Mouse (Mus musculus): Measurements from ENCODE around the gene Tex2.
A peak's percentile ranks its signal among the peaks of the same experiment; 100 is the strongest.

Tex2 gene

GRCm38 (mm10) chr11:106544916-106545315 lies 68.3 kb downstream of the Tex2 start:
- DNase-seq (ENCODE audit: low spot score in 2 of 2), result no peak

GRCm38 (mm10) chr11:106544133-106544532 lies 69.1 kb downstream of the Tex2 start:
- DNase-seq (ENCODE audit: low spot score in 2 of 2), result peak in 1 of 2 experiments; percentile 14

- DNase-seq (ENCODE audit: low spot score in 2 of 2), result no peak
These were observed 70.2 kb downstream of the Tex2 start for GRCm38 (mm10) chr11:106543006-106543405.

GRCm38 (mm10) chr11:106542385-106542784 lies 70.8 kb downstream of the Tex2 start:
- no peak for DNase-seq (ENCODE audit: low spot score in 2 of 2)

GRCm38 (mm10) chr11:106540506-106541268 lies 72.5 kb downstream of the Tex2 start:
- DNase-seq (ENCODE audit: low spot score in 2 of 2), result no peak

- DNase-seq (ENCODE audit: low spot score in 2 of 2), result no peak
These were observed 76.8 kb downstream of the Tex2 start for GRCm38 (mm10) chr11:106536253-106536912.

- DNase-seq (ENCODE audit: low spot score in 2 of 2), result no peak
These were observed 77.5 kb downstream of the Tex2 start for GRCm38 (mm10) chr11:106535660-106536252.

GRCm38 (mm10) chr11:106532248-106532790 lies 80.9 kb downstream of the Tex2 start:
- no peak for DNase-seq (ENCODE audit: low spot score in 2 of 2)

GRCm38 (mm10) chr11:106529786-106530185 lies 83.4 kb downstream of the Tex2 start:
- no peak for DNase-seq (ENCODE audit: low spot score in 2 of 2)

- DNase-seq (ENCODE audit: low spot score in 2 of 2), result no peak
These were observed 84.1 kb downstream of the Tex2 start for GRCm38 (mm10) chr11:106529113-106529512.

- no peak for DNase-seq (ENCODE audit: low spot score in 2 of 2)
These were observed 85.3 kb downstream of the Tex2 start for GRCm38 (mm10) chr11:106527926-106528325.

- DNase-seq (ENCODE audit: low spot score in 2 of 2), result no peak
These were observed 85.9 kb downstream of the Tex2 start for GRCm38 (mm10) chr11:106527147-106527821.

- DNase-seq (ENCODE audit: low spot score in 2 of 2), result no peak
These were observed 90.7 kb downstream of the Tex2 start for GRCm38 (mm10) chr11:106522538-106522937.

GRCm38 (mm10) chr11:106521612-106522011 lies 91.6 kb downstream of the Tex2 start:
- DNase-seq (ENCODE audit: low spot score in 2 of 2), result no peak

- DNase-seq (ENCODE audit: low spot score in 2 of 2), result no peak
These were observed 92.8 kb downstream of the Tex2 start for GRCm38 (mm10) chr11:106520404-106520803.

- no peak for DNase-seq (ENCODE audit: low spot score in 2 of 2)
These were observed 93.7 kb downstream of the Tex2 start for GRCm38 (mm10) chr11:106519519-106519918.

- DNase-seq (ENCODE audit: low spot score in 2 of 2), result no peak
These were observed 94.8 kb downstream of the Tex2 start for GRCm38 (mm10) chr11:106518391-106518790.

GRCm38 (mm10) chr11:106515079-106515745 lies 98.0 kb downstream of the Tex2 start:
- no peak for DNase-seq (ENCODE audit: low spot score in 2 of 2)

GRCm38 (mm10) chr11:106514446-106514845 lies 98.8 kb downstream of the Tex2 start:
- no peak for DNase-seq (ENCODE audit: low spot score in 2 of 2)

- DNase-seq (ENCODE audit: low spot score in 2 of 2), result peak; percentile 26 to 52
These were observed 100.1 kb downstream of the Tex2 start for GRCm38 (mm10) chr11:106513166-106513565.

- DNase-seq (ENCODE audit: low spot score in 2 of 2), result no peak
These were observed 101.2 kb downstream of the Tex2 start for GRCm38 (mm10) chr11:106512006-106512390.

Measured in spleen, postnatal 14 days (tissue).